Mouse (Mus musculus) heart, postnatal 0 days (tissue): Measurements from ENCODE around the gene Aldh3b1. TPM values are rescaled to one million over a fixed set of nuclear protein-coding genes. Genes with fewer than 3 reads are reported as not detected.
A peak's percentile ranks its signal among the peaks of the same experiment; 100 is the strongest.

Experiments
- ATAC-seq: fragments of 200-750 bp; cut with Nextera tagmentation; 2 replicates; pipeline ENCODE4 v1.8.0; 2017; ENCODE audit warnings: low read depth, moderate number of reproducible peaks, moderate library complexity; ENCODE audit not compliant: insufficient read depth
- DNase-seq: peaks from one replicate; pipeline ENCODE4 v3.0.0-alpha.2; 2016; ENCODE audit warnings: low spot score
- H3K27ac ChIP-seq: fragments of 300-500 bp; sonication (generic); 2 replicates; pipeline ENCODE4 v1.5.1; 2014; ENCODE audit warnings: low read depth, mild to moderate bottlenecking
- H3K27me3 ChIP-seq: fragments of 300-500 bp; sonication (generic); 2 replicates; pipeline ENCODE4 v1.6.1; 2014; ENCODE audit warnings: low read length, mixed read lengths; ENCODE audit not compliant: control insufficient read depth, insufficient read depth
- H3K36me3 ChIP-seq: fragments of 300-500 bp; sonication (generic); replicated peaks from 2 replicates; pipeline ENCODE4 v1.6.1; 2014; ENCODE audit warnings: low read length, mixed read lengths; ENCODE audit not compliant: control insufficient read depth, insufficient read depth
- H3K4me1 ChIP-seq: fragments of 300-500 bp; sonication (generic); 2 replicates; pipeline ENCODE4 v1.6.1; 2014; ENCODE audit warnings: antibody characterized with exemption; ENCODE audit not compliant: control insufficient read depth, insufficient read depth
- H3K4me2 ChIP-seq: fragments of 300-500 bp; sonication (generic); 2 replicates; pipeline ENCODE4 v1.6.1; 2014; ENCODE audit warnings: low read depth, mild to moderate bottlenecking, low read length, moderate library complexity
- H3K4me3 ChIP-seq: fragments of 300-500 bp; sonication (generic); 2 replicates; pipeline ENCODE4 v1.5.1; 2014; ENCODE audit warnings: low read depth, low read length
- H3K9ac ChIP-seq: fragments of 300-500 bp; sonication (generic); replicated peaks from 2 replicates; pipeline ENCODE4 v1.6.1; 2014; ENCODE audit warnings: low read depth, low read length, mixed read lengths
- H3K9me3 ChIP-seq: fragments of 300-500 bp; sonication (generic); replicated peaks from 2 replicates; pipeline ENCODE4 v1.6.1; 2016; ENCODE audit warnings: low read length; ENCODE audit not compliant: control insufficient read depth
- CTCF ChIP-seq: IDR thresholded peaks from 2 replicates; pipeline ENCODE4 v1.5.1; 2016; ENCODE audit warnings: antibody characterized with exemption, control low read depth, low read depth
- EP300 ChIP-seq: IDR thresholded peaks from 2 replicates; pipeline ENCODE4 v1.6.1; 2016; ENCODE audit warnings: antibody characterized with exemption, low read depth
- WGBS: fragments of 180-500 bp; shearing (Covaris S2); extraction: QIAGEN DNeasy Blood & Tissue Kit; methylation state at CpG from one replicate; pipeline ENCODE4 v1.1.7; 2014; 5-methylcytosine and 5-hydroxymethylcytosine counted together
- polyA plus RNA-seq: library from polyadenylated mRNA; unstranded; fragments of >200 nt; fragmentation: Nextera tagmentation; extraction: Ambion mirVana; gene quantifications from 2 replicates; pipeline ENCODE4 v1.2.1, GENCODE M21; 2015
- total RNA-seq: library from RNA; depleted of rRNA; stranded (reverse); fragments of >200 nt; gene quantifications from 2 replicates; pipeline ENCODE4 v1.2.3, GENCODE M21; 2014; ENCODE audit warnings: low replicate concordance

Aldh3b1 gene
- total and polyA plus RNA-seq, 2 experiments from 2014 or later = 1.9 to 3.2 TPM

GRCm38 (mm10) chr19:3894294-3894693 lies 35.3 kb downstream of the Aldh3b1 start:
- H3K27me3 ChIP-seq = no peaks in the 10 kb centered on the region
- no peak for DNase-seq
- 89% methylated on average over 2 of the region's 2 CpGs for WGBS
- H3K9ac ChIP-seq = no peak overlapping the region
- no peak for ATAC-seq
- no peak overlapping the region for H3K4me2 ChIP-seq
- no peaks in the 10 kb centered on the region for H3K4me1 ChIP-seq
- TF ChIP-seq CTCF (no peak), EP300 (no peak)
- H3K36me3 ChIP-seq = peaks cover 87% of the 10 kb centered on the region
- H3K27ac ChIP-seq = no peak overlapping the region
- H3K4me3 ChIP-seq = no peak overlapping the region
- H3K9me3 ChIP-seq = no peaks in the 10 kb centered on the region

GRCm38 (mm10) chr19:3893545-3894116 lies 36.0 kb downstream of the Aldh3b1 start:
- H3K4me3 ChIP-seq = no peak overlapping the region
- DNase-seq (peak; percentile 33), ATAC-seq (peak; percentile 81)
- peak overlapping the region; percentile 56; the same call in 1 of the 2 replicates for H3K27ac ChIP-seq
- no peaks in the 10 kb centered on the region for H3K9me3 ChIP-seq
- no peaks in the 10 kb centered on the region for H3K4me1 ChIP-seq
- no peak overlapping the region for H3K9ac ChIP-seq
- peaks cover 89% of the 10 kb centered on the region for H3K36me3 ChIP-seq
- no peaks in the 10 kb centered on the region for H3K27me3 ChIP-seq
- H3K4me2 ChIP-seq = no peak overlapping the region
- WGBS = 42% methylated on average over 4 of the region's 4 CpGs
- no peak for TF ChIP-seq CTCF
- TF ChIP-seq EP300 = no peak

GRCm38 (mm10) chr19:3890181-3890580 lies 39.4 kb downstream of the Aldh3b1 start:
- H3K36me3 ChIP-seq = peaks cover 78% of the 10 kb centered on the region
- 83% methylated on average over 8 of the region's 8 CpGs for WGBS

GRCm38 (mm10) chr19:3889096-3889495 lies 40.5 kb downstream of the Aldh3b1 start:
- H3K36me3 ChIP-seq = peaks cover 71% of the 10 kb centered on the region
- H3K4me3 ChIP-seq = no peak overlapping the region
- no peaks in the 10 kb centered on the region for H3K9me3 ChIP-seq
- no peak overlapping the region for H3K9ac ChIP-seq
- TF ChIP-seq EP300 = no peak
- no peak for TF ChIP-seq CTCF
- no peaks in the 10 kb centered on the region for H3K27me3 ChIP-seq
- H3K27ac ChIP-seq = no peak overlapping the region
- ATAC-seq = no peak
- no peak for DNase-seq
- WGBS = 92% methylated on average over 5 of the region's 5 CpGs
- peaks cover 7% of the 10 kb centered on the region; the same call in 1 of the 2 replicates for H3K4me1 ChIP-seq
- H3K4me2 ChIP-seq = no peak overlapping the region

More at GRCm38 (mm10) chr19:3890181-3890580, 39.4 kb downstream of the Aldh3b1 start:
- H3K4me1 ChIP-seq = no peaks in the 10 kb centered on the region
- H3K9ac ChIP-seq = no peak overlapping the region
- no peak overlapping the region for H3K27ac ChIP-seq
- no peak overlapping the region for H3K4me2 ChIP-seq
- no peak for ATAC-seq
- no peaks in the 10 kb centered on the region for H3K9me3 ChIP-seq
- H3K4me3 ChIP-seq = no peak overlapping the region
- TF ChIP-seq EP300 = no peak
- TF ChIP-seq CTCF = peak; percentile 31
- no peak for DNase-seq
- H3K27me3 ChIP-seq = no peaks in the 10 kb centered on the region

- H3K36me3 ChIP-seq = peaks cover 35% of the 10 kb centered on the region
- no peak overlapping the region for H3K27ac ChIP-seq
- 27% methylated on average over 6 of the region's 6 CpGs for WGBS
- H3K4me2 ChIP-seq = no peak overlapping the region
- peak; percentile 22 for DNase-seq
- H3K4me1 ChIP-seq = peaks cover 7% of the 10 kb centered on the region; the same call in 1 of the 2 replicates
- no peaks in the 10 kb centered on the region for H3K27me3 ChIP-seq
- H3K9ac ChIP-seq = no peak overlapping the region
- H3K4me3 ChIP-seq = no peak overlapping the region
- TF ChIP-seq CTCF (no peak), EP300 (no peak)
- ATAC-seq = no peak
- H3K9me3 ChIP-seq = no peaks in the 10 kb centered on the region
Measured at GRCm38 (mm10) chr19:3884325-3884990, 45.1 kb downstream of the Aldh3b1 start.
